Mouse (Mus musculus) embryonic facial prominence, embryonic 13.5 days (tissue): ENCODE results near the gene Rab26. TPM values are rescaled to one million over a fixed set of nuclear protein-coding genes. Genes with fewer than 3 reads are reported as not detected.
A peak's percentile ranks its signal among the peaks of the same experiment; 100 is the strongest.

Source experiments
- ATAC-seq: fragments of 200-750 bp; cut with Nextera tagmentation; 2 replicates; pipeline ENCODE4 v1.8.0; 2017; ENCODE audit warnings: low read depth; ENCODE audit not compliant: insufficient number of reproducible peaks, insufficient read depth, low FRiP score, low TSS enrichment
- H3K27ac ChIP-seq: fragments of 300-500 bp; sonication (generic); 2 replicates; pipeline ENCODE4 v1.5.1; 2015; ENCODE audit warnings: moderate library complexity, mild to moderate bottlenecking, inconsistent platforms
- H3K27me3 ChIP-seq: fragments of 300-500 bp; sonication (generic); 2 replicates; pipeline ENCODE4 v1.6.1; 2015; ENCODE audit warnings: mild to moderate bottlenecking, inconsistent platforms
- H3K36me3 ChIP-seq: fragments of 300-500 bp; sonication (generic); 2 replicates; pipeline ENCODE4 v1.6.1; 2015; ENCODE audit warnings: mild to moderate bottlenecking, inconsistent platforms
- H3K4me1 ChIP-seq: fragments of 300-500 bp; sonication (generic); 2 replicates; pipeline ENCODE4 v1.6.1; 2015; ENCODE audit warnings: inconsistent platforms
- H3K4me2 ChIP-seq: fragments of 300-500 bp; sonication (generic); 2 replicates; pipeline ENCODE4 v1.6.1; 2015; ENCODE audit warnings: moderate library complexity, mild to moderate bottlenecking, inconsistent platforms
- H3K4me3 ChIP-seq: fragments of 300-500 bp; sonication (generic); 2 replicates; pipeline ENCODE4 v1.5.1; 2015; ENCODE audit warnings: mild to moderate bottlenecking, inconsistent platforms
- H3K9ac ChIP-seq: fragments of 300-500 bp; sonication (generic); 2 replicates; pipeline ENCODE4 v1.6.1; 2015; ENCODE audit warnings: mild to moderate bottlenecking, inconsistent platforms
- H3K9me3 ChIP-seq: fragments of 300-500 bp; sonication (generic); 2 replicates; pipeline ENCODE4 v1.6.1; 2016; ENCODE audit warnings: inconsistent platforms
- WGBS: fragments of 180-500 bp; shearing (Covaris S2); methylation state at CpG from one replicate; pipeline ENCODE4 v1.1.7; 2015; ENCODE audit warnings: mixed read lengths; 5-methylcytosine and 5-hydroxymethylcytosine counted together
- polyA plus RNA-seq: library from polyadenylated mRNA; unstranded; fragments of >200 nt; fragmentation: Nextera tagmentation; extraction: Ambion mirVana; gene quantifications from 2 replicates; pipeline ENCODE4 v1.2.1, GENCODE M21; 2015

The Rab26 gene
- polyA plus RNA-seq, 1 experiment from 2014 or later = 3.3 TPM

DNA sequence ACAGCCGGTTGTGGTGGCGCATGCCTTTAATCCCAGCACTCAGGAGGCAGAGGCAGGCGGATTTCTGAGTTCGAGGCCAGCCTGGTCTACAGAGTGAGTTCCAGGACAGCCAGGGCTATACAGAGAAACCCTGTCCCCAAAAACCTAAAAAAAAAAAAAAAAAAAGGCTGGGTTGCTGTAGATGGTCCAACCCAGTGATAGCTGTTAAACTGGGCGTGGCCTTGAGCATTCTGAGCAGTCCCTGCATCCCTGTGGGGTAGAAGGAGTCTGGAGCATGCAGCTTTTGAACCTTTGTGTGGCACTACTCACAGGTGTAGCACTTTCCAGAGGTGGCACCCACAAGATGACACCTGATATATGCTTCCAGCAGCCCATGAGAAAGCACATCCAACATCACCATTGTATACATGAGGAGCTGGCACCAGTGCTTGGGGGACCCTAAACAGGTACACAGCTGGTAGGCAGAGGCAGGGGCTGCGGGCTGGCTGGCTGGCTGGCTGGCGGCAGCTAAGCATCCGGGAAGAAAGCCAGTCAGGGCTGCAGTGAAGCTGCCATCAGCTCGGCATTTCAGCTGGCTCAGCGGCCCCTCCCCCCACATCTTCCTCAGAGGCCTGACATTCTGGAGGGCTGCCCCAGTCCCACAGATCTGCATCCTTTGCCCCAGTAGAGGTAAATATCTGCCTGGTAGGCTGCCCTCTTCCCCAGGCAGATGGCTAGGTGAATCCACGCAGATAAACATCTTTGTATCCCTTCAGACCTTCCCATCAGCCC lies 48.7 kb downstream of the Rab26 start:
- no peak overlapping the region for H3K27ac ChIP-seq
- 46% methylated on average over 11 of the region's 11 CpGs for WGBS
- ATAC-seq = no peak
- peaks cover 30% of the 10 kb centered on the region for H3K27me3 ChIP-seq
- H3K9ac ChIP-seq = peak overlapping the region; percentile 55; the same call in 1 of the 2 replicates
- no peaks in the 10 kb centered on the region for H3K36me3 ChIP-seq
- H3K4me1 ChIP-seq = peaks cover 26% of the 10 kb centered on the region
- H3K4me2 ChIP-seq = no peak overlapping the region
- H3K9me3 ChIP-seq = no peaks in the 10 kb centered on the region
- no peak overlapping the region for H3K4me3 ChIP-seq

DNA sequence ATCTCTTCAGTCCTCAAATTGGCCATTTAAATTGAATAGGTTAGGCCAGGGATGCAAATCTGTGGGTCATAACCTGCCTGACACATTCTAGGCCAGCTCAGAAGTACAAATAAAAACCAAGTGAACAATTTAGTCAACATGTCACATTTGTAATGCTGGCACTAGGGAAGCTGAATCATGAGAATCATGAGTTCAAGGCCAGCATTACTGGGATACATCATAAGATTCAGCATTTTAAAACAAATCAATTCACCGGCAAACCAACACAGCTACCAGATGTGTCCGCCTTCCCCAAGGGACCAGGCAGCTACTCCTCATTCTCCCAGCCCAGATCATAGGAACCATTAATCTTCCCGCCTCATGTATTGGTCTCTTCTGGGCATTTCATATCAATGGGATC lies 50.5 kb downstream of the Rab26 start:
- no peaks in the 10 kb centered on the region for H3K9me3 ChIP-seq
- no peak overlapping the region for H3K9ac ChIP-seq
- H3K4me3 ChIP-seq = no peak overlapping the region
- ATAC-seq = no peak
- H3K4me1 ChIP-seq = peaks cover 21% of the 10 kb centered on the region
- no peak overlapping the region for H3K4me2 ChIP-seq
- WGBS = 83% methylated on average over 3 of the region's 3 CpGs
- H3K36me3 ChIP-seq = no peaks in the 10 kb centered on the region
- H3K27ac ChIP-seq = no peak overlapping the region
- peaks cover 17% of the 10 kb centered on the region for H3K27me3 ChIP-seq

- Histone ChIP-seq H3K4me2 (no peak overlapping the region), H3K4me3 (no peak overlapping the region), H3K27me3 (no peaks in the 10 kb centered on the region), H3K9ac (no peak overlapping the region), H3K36me3 (peaks cover 10% of the 10 kb centered on the region), H3K4me1 (peaks cover 26% of the 10 kb centered on the region), H3K27ac (no peak overlapping the region), H3K9me3 (no peaks in the 10 kb centered on the region)
- no peak for ATAC-seq
- WGBS = 94% methylated on average over 20 of the region's 20 CpGs
Observed at GRCm38 (mm10) chr17:24481027-24481815, 52.8 kb downstream of the Rab26 start.

DNA sequence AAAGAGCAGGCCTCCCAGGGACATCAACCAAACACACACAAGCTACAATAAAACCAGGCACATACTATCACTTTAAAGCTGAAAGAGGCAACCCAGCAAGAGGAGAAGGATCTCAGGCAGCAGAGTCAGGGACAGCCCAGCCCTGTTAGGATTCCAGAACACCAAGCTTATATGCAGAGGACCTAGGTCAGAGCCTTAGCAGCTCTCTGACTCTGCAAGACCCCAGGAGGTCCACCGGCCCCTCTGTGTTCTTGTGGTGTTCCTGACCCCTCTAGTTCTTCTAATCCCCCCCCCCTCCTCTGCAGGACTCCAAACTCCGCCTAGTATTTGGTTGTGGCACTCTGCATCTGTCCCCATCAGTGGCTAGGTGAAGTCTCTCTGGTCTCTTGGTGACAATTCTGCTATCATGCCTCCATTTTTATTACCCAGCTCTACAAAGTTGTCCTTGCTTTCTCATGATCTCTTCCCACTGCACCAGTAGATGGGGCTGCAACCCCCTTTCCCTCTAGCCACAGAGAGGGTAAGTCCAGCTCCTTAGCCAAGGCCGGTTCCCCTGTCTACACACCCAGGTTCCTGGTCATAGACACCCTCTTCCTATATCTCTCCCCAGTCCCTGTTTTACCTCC lies 53.7 kb downstream of the Rab26 start:
- H3K27me3 ChIP-seq = no peaks in the 10 kb centered on the region
- ATAC-seq = no peak
- 42% methylated on average over 3 of the region's 3 CpGs for WGBS
- H3K4me1 ChIP-seq = peaks cover 22% of the 10 kb centered on the region
- no peak overlapping the region for H3K4me3 ChIP-seq
- H3K36me3 ChIP-seq = peaks cover 19% of the 10 kb centered on the region
- 0 out of 2 replicates have a peak overlapping the region, but pooled peaks have one; percentile 49 for H3K9ac ChIP-seq
- no peak overlapping the region for H3K27ac ChIP-seq
- H3K4me2 ChIP-seq = no peak overlapping the region
- H3K9me3 ChIP-seq = no peaks in the 10 kb centered on the region

- Histone ChIP-seq H3K9ac (peak overlapping the region; percentile 91), H3K27ac (no peak overlapping the region)
Observed at GRCm38 (mm10) chr17:24479431-24479830, 54.6 kb downstream of the Rab26 start.

DNA sequence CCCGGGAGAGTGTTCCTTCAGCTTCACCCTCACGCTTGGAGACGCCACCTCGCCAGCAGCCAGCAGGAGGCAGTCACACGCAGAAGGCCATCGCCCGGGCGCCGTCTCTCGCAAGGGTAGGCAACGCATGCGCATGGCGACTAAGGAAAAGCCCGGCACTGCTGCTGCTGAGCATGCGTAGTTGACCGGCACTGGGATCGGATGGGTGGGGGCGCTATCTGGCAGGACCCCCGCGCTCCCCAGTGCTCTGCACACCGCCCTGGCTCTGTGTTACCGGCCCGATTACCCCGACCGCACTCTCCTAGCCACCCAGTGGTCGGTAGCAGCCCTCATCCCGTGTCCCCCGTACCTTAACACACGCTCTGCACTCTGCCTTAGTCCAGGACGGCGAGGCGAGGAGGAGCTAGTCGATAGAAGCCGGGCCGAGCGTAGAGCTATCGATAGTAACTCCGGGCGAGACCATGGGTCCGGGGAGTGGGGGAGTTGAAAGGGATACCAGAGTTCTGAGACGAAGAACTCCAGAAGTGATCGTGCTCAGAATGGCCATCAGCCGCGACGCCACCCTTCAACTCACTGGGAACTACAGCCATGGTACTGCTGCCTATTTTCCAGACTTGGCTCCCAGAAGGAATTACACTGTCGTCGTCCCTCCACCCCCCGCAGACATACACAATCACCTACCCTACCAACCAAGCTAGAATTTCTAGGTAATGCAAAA lies 55.2 kb downstream of the Rab26 start, which contains the start of gene Mlst8:
Mlst8 (minus strand) TSS at position 416 of the 718 bp plus-strand sequence.
- Histone ChIP-seq H3K27ac (peak within 1 kb of the TSS; percentile 97), H3K9ac (peak within 1 kb of the TSS; percentile 91), H3K27me3 (no peaks in the 10 kb centered on the region), H3K4me3 (peak within 1 kb of the TSS; percentile 76), H3K36me3 (peaks cover 34% of the 10 kb centered on the region), H3K4me1 (peaks cover 30% of the 10 kb centered on the region), H3K9me3 (no peaks in the 10 kb centered on the region), H3K4me2 (peak within 1 kb of the TSS; percentile 71)
- ATAC-seq = peak; percentile 87
- WGBS = under 1% methylated on average over 48 of the region's 48 CpGs

More at GRCm38 (mm10) chr17:24479431-24479830, 54.6 kb downstream of the Rab26 start:
- H3K4me2 ChIP-seq = peak overlapping the region; percentile 71
- H3K4me3 ChIP-seq = peak overlapping the region; percentile 76
- peaks cover 24% of the 10 kb centered on the region for H3K4me1 ChIP-seq
- WGBS = 21% methylated on average over 1 of the region's 1 CpGs
- peaks cover 28% of the 10 kb centered on the region for H3K36me3 ChIP-seq
- ATAC-seq = no peak
- no peaks in the 10 kb centered on the region for H3K9me3 ChIP-seq
- H3K27me3 ChIP-seq = no peaks in the 10 kb centered on the region

DNA sequence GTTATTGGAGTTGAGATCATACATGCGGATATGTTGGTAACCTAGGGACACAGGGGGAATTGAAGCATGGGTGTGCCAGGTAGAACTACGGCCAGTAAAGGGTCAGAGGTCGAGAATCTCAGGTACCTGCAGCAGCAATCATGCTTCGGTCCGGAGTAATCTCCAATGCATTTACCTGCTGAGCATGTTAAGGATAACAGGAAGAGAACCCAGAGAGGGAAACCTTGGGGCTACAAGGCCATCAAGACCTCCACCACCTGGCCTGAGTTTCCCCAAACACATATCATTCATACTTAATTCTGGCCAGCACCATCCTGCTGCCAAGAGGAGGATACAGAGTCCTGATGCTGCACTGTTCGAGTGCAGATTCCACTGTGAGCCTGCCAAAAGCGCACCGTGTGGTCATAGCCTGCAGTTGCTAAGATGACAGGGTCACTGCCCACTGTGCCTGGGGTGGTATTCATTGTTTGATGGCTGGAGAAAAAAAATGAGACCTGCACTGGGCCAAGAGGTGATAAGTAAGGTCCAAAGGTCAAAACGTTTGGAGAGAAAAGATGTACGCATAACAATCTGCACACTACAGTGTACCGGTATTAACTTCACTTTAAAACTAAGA lies 55.9 kb downstream of the Rab26 start:
- no peaks in the 10 kb centered on the region for H3K27me3 ChIP-seq
- no peaks in the 10 kb centered on the region for H3K9me3 ChIP-seq
- no peak overlapping the region for H3K27ac ChIP-seq
- H3K9ac ChIP-seq = peak overlapping the region; percentile 91
- H3K36me3 ChIP-seq = peaks cover 40% of the 10 kb centered on the region
- H3K4me2 ChIP-seq = peak overlapping the region; percentile 71
- no peak for ATAC-seq
- H3K4me3 ChIP-seq = peak overlapping the region; percentile 76
- 49% methylated on average over 11 of the region's 11 CpGs for WGBS
- H3K4me1 ChIP-seq = peaks cover 37% of the 10 kb centered on the region

Other genes starting within 250 kb of the Rab26 start
- gene Abca17, start 183.1 kb downstream of the Rab26 start, polyA plus RNA-seq = not detected in 2 replicates
- gene Abca3, start 182.3 kb downstream of the Rab26 start, polyA plus RNA-seq = 5.3 and 6.5 TPM in 2 replicates
- gene Rnps1, start 119.6 kb downstream of the Rab26 start, polyA plus RNA-seq = 296 and 317 TPM in 2 replicates
- 70.6 and 78.0 TPM in 2 replicates for gene Eci1, start 107.6 kb downstream of the Rab26 start, polyA plus RNA-seq
- 3.5 and 5.5 TPM in 2 replicates for gene Dnase1l2, start 91.1 kb downstream of the Rab26 start, polyA plus RNA-seq
- gene E4f1, start 63.9 kb downstream of the Rab26 start, polyA plus RNA-seq = 44.4 and 46.4 TPM in 2 replicates
- 47.4 and 48.7 TPM in 2 replicates for gene Pgp, start 63.8 kb downstream of the Rab26 start, polyA plus RNA-seq
- not detected in 2 replicates for gene Bricd5, start 60.3 kb downstream of the Rab26 start, polyA plus RNA-seq
- gene Mlst8, start 55.1 kb downstream of the Rab26 start, polyA plus RNA-seq = 32.5 and 33.2 TPM in 2 replicates
- gene Caskin1, start 45.6 kb downstream of the Rab26 start, polyA plus RNA-seq = 3.5 and 5.4 TPM in 2 replicates
- gene Traf7, start 6.3 kb downstream of the Rab26 start, polyA plus RNA-seq = 96.1 and 97.1 TPM in 2 replicates
- gene Pkd1, start 15.6 kb upstream of the Rab26 start, polyA plus RNA-seq = 24.1 and 30.6 TPM in 2 replicates
- gene Tsc2, start 98.4 kb upstream of the Rab26 start, polyA plus RNA-seq = 60.9 and 69.9 TPM in 2 replicates
- 24.2 TPM in 2 replicates for gene Nthl1, start 98.5 kb upstream of the Rab26 start, polyA plus RNA-seq
- gene Slc9a3r2, start 116.1 kb upstream of the Rab26 start, polyA plus RNA-seq = 50.2 and 50.4 TPM in 2 replicates
- gene Npw, start 124.2 kb upstream of the Rab26 start, polyA plus RNA-seq = 0.74 and 1.2 TPM in 2 replicates
- 21.4 and 22.1 TPM in 2 replicates for gene Zfp598, start 135.5 kb upstream of the Rab26 start, polyA plus RNA-seq
- gene Syngr3, start 155.7 kb upstream of the Rab26 start, polyA plus RNA-seq = 4.6 and 4.9 TPM in 2 replicates
- gene Gfer, start 161.9 kb upstream of the Rab26 start, polyA plus RNA-seq = 43.8 and 49.0 TPM in 2 replicates
- gene Noxo1, start 162.0 kb upstream of the Rab26 start, polyA plus RNA-seq = 2.6 and 3.5 TPM in 2 replicates
- 74.2 and 81.6 TPM in 2 replicates for gene Tbl3, start 173.4 kb upstream of the Rab26 start, polyA plus RNA-seq
- 0.20 and 0.23 TPM in 2 replicates for gene Rnf151, start 183.9 kb upstream of the Rab26 start, polyA plus RNA-seq
- gene Rps2, start 183.9 kb upstream of the Rab26 start, polyA plus RNA-seq = 1,313 and 1,443 TPM in 2 replicates
- 217 and 229 TPM in 2 replicates for gene Ndufb10, start 190.3 kb upstream of the Rab26 start, polyA plus RNA-seq
- gene Rpl3l, start 193.6 kb upstream of the Rab26 start, polyA plus RNA-seq = not detected in 2 replicates
- gene Msrb1, start 202.4 kb upstream of the Rab26 start, polyA plus RNA-seq = 27.8 and 27.9 TPM in 2 replicates
- gene Hs3st6, start 218.8 kb upstream of the Rab26 start, polyA plus RNA-seq = 17.9 and 21.6 TPM in 2 replicates